Mouse (Mus musculus) kidney, postnatal 36 days (tissue): Measurements from ENCODE around the gene Snx19.

Experiments used
- DNase-seq, 2 experiments: peaks; one replicate each; pipeline ENCODE4 v3.0.0; 2021 to 2022; ENCODE audit warnings: mixed read lengths in 2 of 2

The Snx19 gene

GRCm38 (mm10) chr9:30426882-30427632 lies at the start of gene Snx19:
Gene Snx19, plus strand, starts transcription at chr9:30427108.
- DNase-seq, result peak; percentile 94 to 98

- no peak for DNase-seq
These were observed 26.1 kb upstream of the Snx19 start for GRCm38 (mm10) chr9:30400771-30401170.

- peak; percentile 59 to 80 for DNase-seq
These were observed 4.0 kb upstream of the Snx19 start for GRCm38 (mm10) chr9:30422940-30423339.

- no peak for DNase-seq
These were observed 1.7 kb upstream of the Snx19 start for GRCm38 (mm10) chr9:30425178-30425577.

- DNase-seq, result no peak
These were observed 1.3 kb downstream of the Snx19 start for GRCm38 (mm10) chr9:30428231-30428630.

- DNase-seq, result no peak
These were observed 3.5 kb downstream of the Snx19 start for GRCm38 (mm10) chr9:30430447-30430846.

GRCm38 (mm10) chr9:30431909-30432308 lies 5.0 kb downstream of the Snx19 start:
- DNase-seq, result no peak

- DNase-seq, result no peak
These were observed 7.0 kb downstream of the Snx19 start for GRCm38 (mm10) chr9:30433914-30434313.

GRCm38 (mm10) chr9:30435902-30436585 lies 9.1 kb downstream of the Snx19 start:
- peak; percentile 58 to 71 for DNase-seq

GRCm38 (mm10) chr9:30438505-30438904 lies 11.6 kb downstream of the Snx19 start:
- peak; percentile 46 to 67 for DNase-seq

GRCm38 (mm10) chr9:30441761-30442160 lies 14.9 kb downstream of the Snx19 start:
- DNase-seq, result no peak

GRCm38 (mm10) chr9:30445232-30446085 lies 18.6 kb downstream of the Snx19 start:
- DNase-seq, result peak; percentile 32 to 40

- no peak for DNase-seq
These were observed 19.2 kb downstream of the Snx19 start for GRCm38 (mm10) chr9:30446126-30446525.

GRCm38 (mm10) chr9:30448459-30448858 lies 21.6 kb downstream of the Snx19 start:
- peak; percentile 42 to 50 for DNase-seq

- DNase-seq, result peak in 1 of 2 experiments; percentile 16
These were observed 23.0 kb downstream of the Snx19 start for GRCm38 (mm10) chr9:30449862-30450261.

- DNase-seq, result peak; percentile 17 to 28
These were observed 23.9 kb downstream of the Snx19 start for GRCm38 (mm10) chr9:30450834-30451233.

GRCm38 (mm10) chr9:30454527-30454926 lies 27.6 kb downstream of the Snx19 start:
- DNase-seq, result no peak

- peak; percentile 25 to 27 for DNase-seq
These were observed 29.3 kb downstream of the Snx19 start for GRCm38 (mm10) chr9:30456250-30456649.

GRCm38 (mm10) chr9:30460501-30460900 lies 33.6 kb downstream of the Snx19 start:
- no peak for DNase-seq

- peak; percentile 66 to 70 for DNase-seq
These were observed 37.8 kb downstream of the Snx19 start for GRCm38 (mm10) chr9:30464661-30465060.

- DNase-seq, result no peak
These were observed 53.1 kb downstream of the Snx19 start for GRCm38 (mm10) chr9:30480043-30480442.

- peak; percentile 93 to 97 for DNase-seq
These were observed 53.6 kb downstream of the Snx19 start for GRCm38 (mm10) chr9:30480464-30480863.

GRCm38 (mm10) chr9:30482116-30482515 lies 55.2 kb downstream of the Snx19 start:
- no peak for DNase-seq
